Mouse (Mus musculus): ENCODE results near the gene Mme.
A peak's percentile ranks its signal among the peaks of the same experiment; 100 is the strongest.

Gene Mme

GRCm38 (mm10) chr3:63241099-63241587, at the start of gene Mme:
Gene Mme (plus strand): TSS chr3:63241537.
- no peak for DNase-seq

- no peak for DNase-seq
These were observed 44.8 kb upstream of the Mme start for GRCm38 (mm10) chr3:63196565-63196964.

- no peak for DNase-seq
These were observed 43.3 kb upstream of the Mme start for GRCm38 (mm10) chr3:63198026-63198425.

- DNase-seq = no peak
These were observed 19.3 kb upstream of the Mme start for GRCm38 (mm10) chr3:63221867-63222591.

GRCm38 (mm10) chr3:63223676-63224075, 17.7 kb upstream of the Mme start:
- DNase-seq = no peak

GRCm38 (mm10) chr3:63235957-63236356, 5.4 kb upstream of the Mme start:
- DNase-seq = no peak

- DNase-seq = no peak
These were observed 2.4 kb downstream of the Mme start for GRCm38 (mm10) chr3:63243721-63244120.

GRCm38 (mm10) chr3:63272091-63272490, 30.8 kb downstream of the Mme start:
- no peak for DNase-seq

GRCm38 (mm10) chr3:63294316-63294715, 53.0 kb downstream of the Mme start:
- DNase-seq = no peak

- DNase-seq = no peak
These were observed 53.5 kb downstream of the Mme start for GRCm38 (mm10) chr3:63294791-63295190.

- DNase-seq = no peak
These were observed 53.9 kb downstream of the Mme start for GRCm38 (mm10) chr3:63295237-63295636.

GRCm38 (mm10) chr3:63295657-63296231, 54.4 kb downstream of the Mme start:
- peak; percentile 19 for DNase-seq

GRCm38 (mm10) chr3:63296411-63296810, 55.1 kb downstream of the Mme start:
- no peak for DNase-seq

GRCm38 (mm10) chr3:63297787-63298186, 56.5 kb downstream of the Mme start:
- DNase-seq = peak; percentile 14

- DNase-seq = no peak
These were observed 73.9 kb downstream of the Mme start for GRCm38 (mm10) chr3:63315211-63315760.

GRCm38 (mm10) chr3:63317496-63317895, 76.2 kb downstream of the Mme start:
- no peak for DNase-seq

- DNase-seq = no peak
These were observed 84.3 kb downstream of the Mme start for GRCm38 (mm10) chr3:63325615-63326014.

GRCm38 (mm10) chr3:63340110-63340509, 98.8 kb downstream of the Mme start:
- DNase-seq = no peak

- no peak for DNase-seq
These were observed 99.2 kb downstream of the Mme start for GRCm38 (mm10) chr3:63340546-63340945.

- DNase-seq = no peak
These were observed 100.1 kb downstream of the Mme start for GRCm38 (mm10) chr3:63341481-63341880.

- no peak for DNase-seq
These were observed 103.7 kb downstream of the Mme start for GRCm38 (mm10) chr3:63344998-63345397.

GRCm38 (mm10) chr3:63348893-63349426, 107.6 kb downstream of the Mme start:
- DNase-seq = no peak

- DNase-seq = no peak
These were observed 108.9 kb downstream of the Mme start for GRCm38 (mm10) chr3:63350242-63350641.

GRCm38 (mm10) chr3:63350704-63351103, 109.4 kb downstream of the Mme start:
- DNase-seq = no peak

All from thymus, postnatal 4 days (tissue).